Comparison of ENCODE assay signal across 12 mouse cellular contexts in genomic region chr11:4692162-4692561, GRCm38 (mm10). TPM values are rescaled to one million over a fixed set of nuclear protein-coding genes. Genes with fewer than 3 reads are reported as not detected.
DNase-seq lines count a peak whose midpoint lies in the region.
"Had no signal": no experiment of that assay in that cellular context is flagged by ENCODE, and none has a peak within 500 bp of the region (broad histone marks: within the 10 kb centered on the region; RNA-seq: fewer than 3 reads in every experiment).

No protein-coding gene starts in this region.

- peak; percentile 47 for DNase-seq in adrenal gland, postnatal 10 days
- no peak for DNase-seq in adrenal gland, postnatal 4 days (ENCODE audit: low spot score in 2 of 2)
- DNase-seq in kidney, postnatal 10 days = peak; percentile 31
- no peak for DNase-seq in kidney, adult 8-10 months
- peak; percentile 17 for DNase-seq in right cerebral cortex, postnatal 4 days
- DNase-seq in right cerebral cortex, postnatal 10 days (ENCODE audit: low spot score in 2 of 2) = no peak
- DNase-seq: cerebellum, adult 11-12 months; cerebellum, adult 9-10 months; forebrain, postnatal 0 days; gastrocnemius, postnatal 14 days; heart, adult 2 months; heart, postnatal 14 days had no signal

RNA-seq across cellular contexts. Expression of gene Uqcr10, which starts 12.0 kb away (rescaled TPM):
- 1,000 to 10,000 TPM; 1,230 to 1,238 TPM for total RNA-seq in adrenal gland, postnatal 10 days (2021)
- total RNA-seq in adrenal gland, postnatal 4 days (2021) = 100 to 1,000 TPM; 558 to 634 TPM

RNA-seq across cellular contexts. Expression of gene Zmat5, which starts 12.3 kb away (rescaled TPM):
- 10 to 100 TPM; 33.4 to 36.0 TPM for total RNA-seq in adrenal gland, postnatal 10 days (2021)
- total RNA-seq in adrenal gland, postnatal 4 days (2021) = 10 to 100 TPM; 45.4 to 45.7 TPM

RNA-seq across cellular contexts. Expression of gene Cabp7, which starts 54.4 kb away (rescaled TPM):
- total RNA-seq in adrenal gland, postnatal 10 days (2021) = under 1 TPM in 1 of 2 experiments, not detected in 1; 0.18 TPM
- under 1 TPM; 0.20 to 0.50 TPM for total RNA-seq in adrenal gland, postnatal 4 days (2021)
- total RNA-seq: heart, adult 2 months; heart, postnatal 14 days had no signal

RNA-seq across cellular contexts. Expression of gene Ascc2, which starts 54.6 kb away (rescaled TPM):
- total RNA-seq in adrenal gland, postnatal 10 days (2021) = 10 to 100 TPM; 26.7 to 27.6 TPM
- total RNA-seq in adrenal gland, postnatal 4 days (2021) = 10 to 100 TPM; 37.9 to 40.1 TPM

Comparison
In these comparisons a context has a peak if more than half of its experiments do, and no peak if none do; other contexts are left out.
1. DNase-seq: peak in adrenal gland, postnatal 10 days (single experiment), kidney, postnatal 10 days (single experiment) and right cerebral cortex, postnatal 4 days (single experiment); none in adrenal gland, postnatal 4 days (0 of 2), kidney, adult 8-10 months (0 of 2) and right cerebral cortex, postnatal 10 days (0 of 2).